Mouse (Mus musculus) brain, embryonic 14.5 days (tissue): Measurements from ENCODE around the gene Speg.

Source experiments
- CTCF ChIP-seq: fragments of 200-500 bp; IDR thresholded peaks from 2 replicates; pipeline ENCODE4 v1.5.1; 2012; ENCODE audit warnings: inconsistent platforms, mild to moderate bottlenecking, moderate library complexity, borderline replicate concordance; ENCODE audit not compliant: insufficient read depth, insufficient read length; ENCODE audit errors: extremely low read depth
- POLR2A ChIP-seq: fragments of 200-500 bp; IDR thresholded peaks from 2 replicates; pipeline ENCODE4 v1.6.1; 2012; ENCODE audit warnings: mild to moderate bottlenecking, inconsistent platforms, borderline replicate concordance; ENCODE audit not compliant: poor library complexity, insufficient read depth, insufficient read length, severe bottlenecking; ENCODE audit errors: extremely low read depth

GRCm38 (mm10) chr1:75446656-75447055 lies 71.6 kb downstream of the Speg start:
- TF ChIP-seq CTCF (no peak), POLR2A (no peak)
